Mouse (Mus musculus) ES-E14 (cell line): ENCODE data around the gene Fosb.

Experiments
- CHD2 ChIP-seq: IDR thresholded peaks from 2 replicates; pipeline ENCODE4 v1.6.1; 2014; ENCODE audit warnings: mild to moderate bottlenecking, low read depth, low read length, inconsistent platforms
- ZC3H11A ChIP-seq: IDR thresholded peaks from 2 replicates; pipeline ENCODE4 v1.6.1; 2012; ENCODE audit warnings: low read depth, mild to moderate bottlenecking, inconsistent platforms, low read length, borderline replicate concordance
- ZNF384 ChIP-seq: IDR thresholded peaks from 2 replicates; pipeline ENCODE4 v1.6.1; 2012; ENCODE audit warnings: low read depth, low read length, inconsistent platforms

DNA sequence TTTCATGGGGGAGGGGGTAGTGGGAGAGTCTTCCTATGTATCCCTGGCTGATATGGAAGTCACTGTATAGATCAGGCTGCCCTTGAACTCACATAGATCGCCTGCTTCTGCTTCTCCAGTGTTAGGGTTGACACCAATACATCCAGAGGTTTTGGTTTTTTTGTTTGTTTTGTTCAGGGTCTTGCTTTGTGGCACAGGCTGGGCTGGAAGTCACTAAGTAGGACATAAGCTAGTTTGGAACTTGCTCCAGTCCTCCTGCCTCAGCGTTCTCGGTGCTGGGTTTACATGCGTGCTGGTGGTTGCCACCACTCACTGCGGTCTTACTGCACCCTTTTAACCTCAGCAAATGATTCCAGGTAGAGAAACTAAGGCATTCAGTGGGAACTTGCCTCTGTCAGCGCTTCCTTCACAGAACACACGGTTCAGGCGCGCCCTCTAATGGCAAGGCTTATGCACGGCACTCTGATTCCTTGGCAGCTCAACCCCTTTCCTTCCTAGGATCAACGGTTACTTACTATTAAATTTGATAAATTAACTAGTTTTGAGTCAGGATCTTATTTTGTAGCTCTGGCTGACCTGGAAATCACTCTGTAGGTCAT, 33.5 kb upstream of the Fosb start:
- TF ChIP-seq ZNF384 (peak; percentile 61), ZC3H11A (peak; percentile 44; the same call in 1 of the 2 replicates), CHD2 (no peak)
